Mouse (Mus musculus): ENCODE data around the gene Sox5.

DNA sequence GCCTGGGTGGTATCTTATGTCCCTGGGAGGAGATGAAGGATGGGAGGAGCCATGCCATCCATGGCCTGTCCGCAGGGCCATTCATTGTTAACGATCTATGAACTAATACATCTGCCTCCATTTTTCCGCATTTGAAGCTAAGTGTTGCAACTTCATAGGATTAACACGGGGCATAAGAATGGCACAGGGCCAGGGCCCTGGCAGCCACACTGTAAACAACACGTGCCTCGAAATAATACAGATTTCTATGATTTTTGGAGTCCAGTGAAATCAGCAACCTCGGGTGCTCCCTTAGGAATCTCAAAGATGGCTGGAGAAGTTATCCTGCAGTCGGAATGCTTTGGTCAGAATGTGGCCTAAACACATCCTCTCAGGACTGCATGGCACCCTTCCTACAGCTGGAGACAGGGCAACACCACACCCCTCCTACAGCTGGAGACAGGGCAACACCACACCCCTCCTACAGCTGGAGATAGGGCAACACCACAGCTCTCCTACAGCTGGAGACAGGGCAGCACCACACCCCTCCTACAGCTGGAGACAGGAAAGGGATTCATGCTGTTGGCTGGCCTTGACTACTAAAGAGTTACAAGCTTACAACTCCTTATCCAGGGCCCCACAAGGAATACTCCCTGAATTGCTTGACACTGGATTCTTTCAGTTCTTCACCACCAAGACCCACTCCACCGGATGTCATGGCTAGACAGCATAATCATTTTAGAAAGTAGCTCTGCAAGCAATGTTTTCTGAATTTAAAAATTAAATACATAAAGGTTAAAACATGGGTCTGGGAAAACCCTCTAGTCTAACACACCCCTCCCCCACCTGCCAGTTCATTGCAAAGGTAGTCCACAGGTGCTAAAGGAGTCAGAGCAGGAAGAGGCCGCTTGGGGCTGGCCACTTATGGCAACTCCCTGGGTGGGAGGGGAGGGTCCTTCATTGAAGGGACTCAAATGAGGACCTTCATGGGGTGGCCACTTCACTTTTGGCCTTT is 122.4 kb downstream of the Sox5 start:
- TF ChIP-seq POLR2A (IDR thresholded peaks at IDR 0.05; ENCODE audit: low read depth, low read length) (no peak), CTCF (IDR thresholded peaks at IDR 0.05; ENCODE audit: extremely low read depth, insufficient read depth, insufficient read length, insufficient replicate concordance) (no peak)

Data from spleen, adult 2 months (tissue).